Mouse (Mus musculus): ENCODE measurements around the gene Vmn1r79.
"Not testable (repeated sequence)": the region's sequence is repeated elsewhere in the genome, so short reads cannot be mapped to it uniquely, and the experiment has no call there.

Gene Vmn1r79

DNA sequence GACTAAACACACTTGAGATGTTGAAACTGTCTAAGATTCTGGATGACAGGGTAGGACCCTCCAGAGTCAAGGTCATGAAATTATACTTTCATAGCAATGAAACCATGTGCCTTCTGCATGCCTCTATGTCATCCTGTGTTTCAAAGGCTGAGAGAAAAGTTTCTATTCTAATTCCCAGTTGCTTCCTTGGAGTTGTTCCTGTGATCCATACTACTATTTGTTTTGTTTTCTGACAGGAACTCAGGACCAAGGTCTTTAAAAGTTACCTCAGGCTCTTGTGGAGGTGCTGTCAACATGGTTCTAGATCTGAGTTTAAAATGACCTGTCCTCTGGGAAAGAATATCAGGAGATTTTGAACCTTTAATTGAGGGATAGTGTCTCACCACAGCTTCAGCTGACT is at the start of gene Vmn1r79:
TSS of gene Vmn1r79 (plus strand) at position 301 of the 400 bp plus-strand sequence.
- DNase-seq (ENCODE audit: low read depth, low spot score): not testable (repeated sequence)

DNA sequence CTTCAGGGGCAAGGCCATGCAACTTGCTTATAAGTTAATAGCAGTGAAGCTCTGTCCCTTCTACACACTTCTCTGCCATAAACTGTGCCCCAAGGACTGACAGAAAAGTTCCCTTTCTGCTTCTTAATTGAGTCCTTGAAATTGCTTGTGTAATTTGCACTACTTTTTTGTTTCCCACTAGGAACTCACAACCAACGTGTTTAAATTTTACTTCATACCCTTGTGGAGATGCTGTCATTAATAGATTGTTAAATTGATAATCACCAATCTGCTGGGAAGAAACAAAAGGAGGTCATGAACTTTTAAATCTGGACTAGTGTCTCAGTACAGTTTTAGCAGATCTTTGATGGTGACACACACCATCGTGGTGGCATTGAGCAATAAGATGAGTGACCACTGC is 21.1 kb upstream of the Vmn1r79 start, which contains the start of gene Vmn1r78:
TSS of gene Vmn1r78 (plus strand) at position 301 of the 400 bp plus-strand sequence.
- DNase-seq (ENCODE audit: low read depth, low spot score): no peak

DNA sequence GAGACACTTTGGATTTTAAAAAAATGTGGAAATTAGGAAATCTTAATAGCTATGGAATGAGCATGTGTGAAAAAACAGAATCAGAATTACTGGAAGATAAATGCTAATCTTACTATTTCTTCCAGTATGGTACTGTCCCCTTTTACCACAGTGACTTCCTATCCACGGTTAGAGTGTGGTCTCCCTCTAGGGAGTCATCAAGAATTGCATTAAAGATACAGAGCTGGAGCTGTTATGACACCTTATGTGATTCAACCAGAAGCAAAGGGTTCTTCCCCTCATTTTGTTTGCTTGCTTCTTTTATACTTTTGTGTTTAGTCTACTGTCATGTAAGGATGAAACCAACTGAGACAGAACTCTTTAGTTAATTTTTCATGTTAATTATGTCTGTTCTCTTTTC is 14.6 kb upstream of the Vmn1r79 start:
- not testable (repeated sequence) for DNase-seq (ENCODE audit: low read depth, low spot score)

GRCm38 (mm10) chr7:12172926-12173325 is 1.8 kb downstream of the Vmn1r79 start:
- DNase-seq (ENCODE audit: low read depth, low spot score): not testable (repeated sequence)

GRCm38 (mm10) chr7:12188986-12189385 is 17.9 kb downstream of the Vmn1r79 start, which contains the start of gene Vmn1r80:
Gene Vmn1r80, plus strand, starts transcription at chr7:12189286.
- no peak for DNase-seq (ENCODE audit: low read depth, low spot score)

GRCm38 (mm10) chr7:12204141-12204540 is 33.1 kb downstream of the Vmn1r79 start:
- no peak for DNase-seq (ENCODE audit: low read depth, low spot score)
